Mouse (Mus musculus) urinary bladder, postnatal 10 days (tissue): Measurements from ENCODE around the gene Invs.

Experiments used
- DNase-seq: peaks from one replicate; pipeline ENCODE4 v3.0.0; 2022; ENCODE audit warnings: low spot score

The Invs gene

GRCm38 (mm10) chr4:48454106-48454773 is 174.7 kb downstream of the Invs start:
- DNase-seq: no peak

- DNase-seq: no peak
These were observed 178.9 kb downstream of the Invs start for GRCm38 (mm10) chr4:48458436-48458835.

GRCm38 (mm10) chr4:48461060-48461459 is 181.5 kb downstream of the Invs start:
- DNase-seq: no peak

GRCm38 (mm10) chr4:48470977-48471376 is 191.4 kb downstream of the Invs start:
- no peak for DNase-seq

- DNase-seq: no peak
These were observed 192.7 kb downstream of the Invs start for GRCm38 (mm10) chr4:48472052-48472791.

- DNase-seq: peak; percentile 65
These were observed 193.5 kb downstream of the Invs start, which contains the start of gene Tex10 for GRCm38 (mm10) chr4:48472792-48473650. Tex10 (minus strand) TSS chr4:48473459.

- no peak for DNase-seq
These were observed 194.1 kb downstream of the Invs start for GRCm38 (mm10) chr4:48473651-48474011.

GRCm38 (mm10) chr4:48481287-48481686 is 201.7 kb downstream of the Invs start:
- no peak for DNase-seq
